Mouse (Mus musculus) kidney, adult 2 months (tissue): Measurements from ENCODE around the gene Gan. TPM values are rescaled to one million over a fixed set of nuclear protein-coding genes. Genes with fewer than 3 reads are reported as not detected.

ENCODE experiments used
- DNase-seq: peaks from one replicate; pipeline ENCODE4 v3.0.0; 2021
- H3K27ac ChIP-seq: fragments of 200-500 bp; 2 replicates; pipeline ENCODE4 v1.5.1; 2012; ENCODE audit warnings: low read depth, low read length, control low read depth, inconsistent platforms; ENCODE audit not compliant: insufficient read depth
- H3K27me3 ChIP-seq: fragments of 200-500 bp; replicated peaks from 2 replicates; pipeline ENCODE4 v1.6.1; 2012; ENCODE audit warnings: mild to moderate bottlenecking, moderate library complexity, low read length, inconsistent platforms; ENCODE audit not compliant: control insufficient read depth, insufficient read depth
- H3K36me3 ChIP-seq: fragments of 200-500 bp; 2 replicates; pipeline ENCODE4 v1.6.1; 2012; ENCODE audit warnings: mild to moderate bottlenecking, moderate library complexity, low read length, inconsistent platforms; ENCODE audit not compliant: control insufficient read depth, insufficient read depth
- H3K4me1 ChIP-seq: fragments of 200-500 bp; 2 replicates; pipeline ENCODE4 v1.6.1; 2011; ENCODE audit warnings: low read length; ENCODE audit not compliant: control insufficient read depth, insufficient read depth
- H3K4me3 ChIP-seq: fragments of 200-500 bp; 2 replicates; pipeline ENCODE4 v1.5.1; 2011; ENCODE audit warnings: mild to moderate bottlenecking, low read depth, low read length, control low read depth; ENCODE audit not compliant: insufficient read depth
- CTCF ChIP-seq: fragments of 200-500 bp; conservative IDR thresholded peaks from 2 replicates; pipeline ENCODE4 v1.5.1; 2011; ENCODE audit warnings: low read depth, mild to moderate bottlenecking, control low read depth, low read length, moderate library complexity, mixed read lengths; ENCODE audit not compliant: insufficient read depth, insufficient read length
- POLR2A ChIP-seq: fragments of 200-500 bp; IDR thresholded peaks from one replicate; pipeline ENCODE4 v1.6.1; 2011; ENCODE audit warnings: low read depth, low read length, control low read depth
- WGBS: fragments of 180-500 bp; shearing (Covaris S2); methylation state at CpG from one replicate; pipeline ENCODE4 v1.1.7; 2018; 5-methylcytosine and 5-hydroxymethylcytosine counted together
- polyA plus RNA-seq: library from polyadenylated mRNA; depleted of rRNA; stranded (reverse); fragments of >200 nt; gene quantifications from 2 replicates; pipeline ENCODE4 v1.2.3, GENCODE M21; 2012

Gene Gan
- polyA plus RNA-seq, 1 experiment = 3.1 TPM

DNA sequence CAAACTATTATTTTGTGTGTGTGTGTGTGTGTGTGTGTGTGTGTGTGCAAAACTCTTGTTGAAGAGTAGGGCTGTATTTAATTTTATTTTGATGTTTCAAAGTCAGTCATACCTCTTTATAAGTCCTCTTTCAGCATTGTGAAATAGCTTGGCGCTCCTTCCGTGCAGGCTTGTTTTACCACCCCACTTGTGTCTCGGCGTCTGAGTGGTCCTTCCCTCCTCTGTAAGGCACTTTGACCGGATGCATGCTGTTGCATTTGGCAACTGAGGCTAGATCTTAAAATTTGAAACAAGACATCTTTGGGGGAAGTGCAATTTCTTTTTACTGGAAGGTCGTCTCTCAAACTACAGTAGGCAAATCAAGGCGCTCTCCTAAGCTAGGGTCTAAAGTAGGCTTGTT is 48.7 kb downstream of the Gan start:
- 93% methylated on average over 7 of the region's 7 CpGs for WGBS
- peak; percentile 27 for DNase-seq
- TF ChIP-seq CTCF (no peak), POLR2A (no peak)

GRCm38 (mm10) chr8:117209150-117209549 is 51.2 kb downstream of the Gan start:
- 82% methylated on average over 12 of the region's 12 CpGs for WGBS

More for the DNA sequence above, 48.7 kb downstream of the Gan start:
- Histone ChIP-seq H3K4me3 (no peak overlapping the region), H3K36me3 (no peaks in the 10 kb centered on the region), H3K27ac (no peak overlapping the region), H3K27me3 (no peaks in the 10 kb centered on the region), H3K4me1 (no peaks in the 10 kb centered on the region)

DNA sequence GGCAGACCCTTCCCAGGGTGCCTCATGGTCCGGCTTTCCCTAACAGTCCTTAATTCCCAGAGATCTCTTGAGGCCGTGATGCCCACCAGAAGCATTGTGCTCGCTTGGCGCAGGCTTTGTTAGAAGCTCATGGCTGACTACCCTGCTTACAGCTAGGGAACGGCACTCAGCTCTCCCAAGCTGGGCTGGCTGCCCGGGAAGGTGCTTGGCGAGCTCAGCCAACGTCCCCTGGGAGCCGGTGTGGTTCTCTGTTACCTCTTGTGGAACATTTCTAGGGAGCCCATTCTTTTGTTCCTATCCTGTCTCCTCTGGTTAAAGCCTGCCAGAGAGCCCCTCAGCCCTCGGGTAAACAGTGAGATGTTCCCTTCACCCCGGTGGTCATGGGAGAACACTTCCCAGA is 54.2 kb downstream of the Gan start:
- TF ChIP-seq CTCF (no peak), POLR2A (no peak)
- 86% methylated on average over 11 of the region's 11 CpGs for WGBS
- DNase-seq = no peak
- Histone ChIP-seq H3K27me3 (no peaks in the 10 kb centered on the region), H3K36me3 (no peaks in the 10 kb centered on the region), H3K4me3 (no peak overlapping the region), H3K4me1 (no peaks in the 10 kb centered on the region), H3K27ac (no peak overlapping the region)

More at GRCm38 (mm10) chr8:117209150-117209549, 51.2 kb downstream of the Gan start:
- TF ChIP-seq CTCF = no peak
- H3K27me3 ChIP-seq = no peaks in the 10 kb centered on the region
- no peaks in the 10 kb centered on the region for H3K4me1 ChIP-seq
- no peaks in the 10 kb centered on the region for H3K36me3 ChIP-seq
- H3K27ac ChIP-seq = no peak overlapping the region
- no peak for DNase-seq
- no peak overlapping the region for H3K4me3 ChIP-seq

- TF ChIP-seq CTCF (no peak), POLR2A (no peak)
- Histone ChIP-seq H3K4me3 (no peak overlapping the region), H3K4me1 (no peaks in the 10 kb centered on the region), H3K36me3 (no peaks in the 10 kb centered on the region), H3K27me3 (no peaks in the 10 kb centered on the region), H3K27ac (no peak overlapping the region)
- no peak for DNase-seq
- WGBS = 85% methylated on average over 2 of the region's 2 CpGs
Observed at GRCm38 (mm10) chr8:117217724-117218123, 59.8 kb downstream of the Gan start.

GRCm38 (mm10) chr8:117222396-117222795 is 64.5 kb downstream of the Gan start:
- Histone ChIP-seq H3K4me1 (no peaks in the 10 kb centered on the region), H3K27ac (no peak overlapping the region), H3K4me3 (no peak overlapping the region), H3K36me3 (no peaks in the 10 kb centered on the region), H3K27me3 (no peaks in the 10 kb centered on the region)
- peak; percentile 42 for DNase-seq
- TF ChIP-seq CTCF (no peak), POLR2A (no peak)
- WGBS = 71% methylated on average over 6 of the region's 6 CpGs

- no peak for TF ChIP-seq POLR2A
- TF ChIP-seq CTCF = peak; percentile 94
- no peak overlapping the region for H3K27ac ChIP-seq
- no peaks in the 10 kb centered on the region for H3K27me3 ChIP-seq
- peak; percentile 92 for DNase-seq
- no peaks in the 10 kb centered on the region for H3K4me1 ChIP-seq
- no peaks in the 10 kb centered on the region for H3K36me3 ChIP-seq
- H3K4me3 ChIP-seq = peak overlapping the region; percentile 7; the same call in 1 of the 2 replicates
- WGBS = 8% methylated on average over 9 of the region's 9 CpGs
Observed at GRCm38 (mm10) chr8:117224630-117225029, 66.7 kb downstream of the Gan start.

DNA sequence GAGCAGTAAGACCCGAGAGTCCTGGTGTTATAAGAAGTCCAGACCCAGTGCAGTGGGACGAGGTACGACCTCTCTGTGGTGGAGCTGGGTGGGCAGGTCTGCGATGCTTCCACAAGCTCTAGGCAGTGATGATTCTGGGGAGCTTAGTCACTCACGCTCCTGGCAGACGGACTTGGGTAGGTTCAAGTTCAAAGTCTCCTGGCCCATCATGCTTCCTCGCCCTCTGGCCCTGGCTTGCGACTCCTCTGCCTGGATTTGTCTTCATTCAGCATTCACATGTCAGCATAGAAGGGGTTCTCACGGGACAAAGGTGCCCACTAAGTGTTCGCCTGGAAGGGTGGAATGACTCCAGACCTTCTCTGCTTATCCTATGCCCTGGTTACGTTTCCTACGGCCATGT is 68.4 kb downstream of the Gan start:
- WGBS = 75% methylated on average over 12 of the region's 12 CpGs
- H3K4me3 ChIP-seq = no peak overlapping the region
- TF ChIP-seq CTCF (no peak), POLR2A (no peak)
- H3K36me3 ChIP-seq = no peaks in the 10 kb centered on the region
- DNase-seq = peak; percentile 68
- H3K4me1 ChIP-seq = no peaks in the 10 kb centered on the region
- no peaks in the 10 kb centered on the region for H3K27me3 ChIP-seq
- no peak overlapping the region for H3K27ac ChIP-seq

- TF ChIP-seq POLR2A = no peak
- no peak for TF ChIP-seq CTCF
- Histone ChIP-seq H3K36me3 (no peaks in the 10 kb centered on the region), H3K4me1 (no peaks in the 10 kb centered on the region), H3K27me3 (no peaks in the 10 kb centered on the region), H3K4me3 (no peak overlapping the region), H3K27ac (no peak overlapping the region)
- peak; percentile 33 for DNase-seq
- 52% methylated on average over 2 of the region's 2 CpGs for WGBS
Observed at GRCm38 (mm10) chr8:117227339-117227738, 69.4 kb downstream of the Gan start.
